23 mouse cellular contexts compared by ENCODE assay signal in the genomic region with DNA sequence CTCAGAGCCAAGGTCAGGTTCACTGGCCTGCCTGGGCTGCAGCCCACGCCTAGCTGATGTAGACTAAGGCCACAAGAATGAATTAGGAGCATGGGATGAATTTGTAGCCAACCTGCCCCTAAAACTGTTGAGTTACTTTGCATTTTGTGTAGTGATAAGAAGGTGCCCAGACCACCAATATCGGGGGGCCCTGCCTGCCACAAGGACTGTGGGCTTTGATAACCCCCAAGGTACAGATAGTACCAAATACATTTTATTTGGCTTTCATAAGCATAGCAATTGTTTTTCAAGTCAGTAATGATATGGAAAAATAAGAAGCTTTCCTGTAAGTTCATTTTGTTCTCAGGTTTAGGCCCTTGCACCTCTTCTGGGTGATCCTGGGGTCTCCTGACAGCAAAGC. TPM values are rescaled to one million over a fixed set of nuclear protein-coding genes. Genes with fewer than 3 reads are reported as not detected.
DNase-seq lines count a peak whose midpoint lies in the region; ATAC-seq and TF ChIP-seq lines count a peak whose summit lies in the region.
"Had no signal": no experiment of that assay in that cellular context is flagged by ENCODE, and none has a peak within 500 bp of the region (broad histone marks: within the 10 kb centered on the region; RNA-seq: fewer than 3 reads in every experiment).

No protein-coding gene starts in this region.

- H3K27ac ChIP-seq in gastrocnemius, adult 2 months, result peak overlapping the region; percentile 74
- H3K27ac ChIP-seq in embryonic facial prominence, embryonic 12.5 days, result no peak overlapping the region
- peak overlapping the region; percentile 15 for H3K27ac ChIP-seq in liver, embryonic 14.5 days
- H3K27ac ChIP-seq: hindbrain, embryonic 14.5 days; limb, embryonic 12.5 days; lung, embryonic 15.5 days; macrophage; midbrain, embryonic 12.5 days; neural tube, embryonic 12.5 days had no signal

- H3K4me3 ChIP-seq in gastrocnemius, adult 2 months, result peak overlapping the region; percentile 9; the same call in 1 of the 2 replicates
- peak overlapping the region; percentile 50; the same call in 1 of the 2 replicates for H3K4me3 ChIP-seq in G1E (ENCODE audit: low read depth, low read length)
- H3K4me3 ChIP-seq in embryonic facial prominence, embryonic 12.5 days, result no peak overlapping the region
- no peak overlapping the region for H3K4me3 ChIP-seq in liver, embryonic 14.5 days (ENCODE audit: insufficient read depth in 1 of 2, low read depth in 2 of 2, low read length in 2 of 2)
- H3K4me3 ChIP-seq: limb, embryonic 12.5 days; lung, embryonic 15.5 days; midbrain, embryonic 12.5 days; neural tube, embryonic 12.5 days had no signal

- H3K4me2 ChIP-seq in embryonic facial prominence, embryonic 12.5 days (replicated peaks), result no peak overlapping the region
- peak overlapping the region; percentile 0 for H3K4me2 ChIP-seq in liver, embryonic 14.5 days (ENCODE audit: low read depth)
- H3K4me2 ChIP-seq: hindbrain, embryonic 14.5 days; limb, embryonic 12.5 days; lung, embryonic 15.5 days; midbrain, embryonic 12.5 days; neural tube, embryonic 12.5 days had no signal

- DNase-seq in gastrocnemius, adult 2 months, result no peak
- DNase-seq in gastrocnemius, postnatal 25 days, result no peak
- peak; percentile 24 for DNase-seq in G1E (ENCODE audit: low spot score)
- no peak for DNase-seq in liver, embryonic 14.5 days (ENCODE audit: low read depth in 3 of 3, low spot score in 3 of 3)
- no peak for DNase-seq in left cerebral cortex, postnatal 25 days (ENCODE audit: low spot score in 2 of 2)
- no peak for DNase-seq in ovary, postnatal 10 days (ENCODE audit: low spot score)
- no peak for DNase-seq in kidney, postnatal 10 days
- DNase-seq: adrenal gland, postnatal 36 days; cerebellum, adult 8-10 months; forebrain, postnatal 0 days; heart, postnatal 10 days; kidney, postnatal 4 days; layer of hippocampus, adult 9-11 months; right cerebral cortex, postnatal 25 days; thymus, adult 2 months had no signal

- H3K27me3 ChIP-seq in G1E (ENCODE audit: insufficient read depth, low read length), result no peaks in the 10 kb centered on the region; the same call in 1 of the 2 replicates
- no peaks in the 10 kb centered on the region for H3K27me3 ChIP-seq in embryonic facial prominence, embryonic 12.5 days
- H3K27me3 ChIP-seq in liver, embryonic 14.5 days (ENCODE audit: control insufficient read depth, insufficient read depth, low read length), result no peaks in the 10 kb centered on the region
- H3K27me3 ChIP-seq: limb, embryonic 12.5 days; lung, embryonic 15.5 days; midbrain, embryonic 12.5 days; neural tube, embryonic 12.5 days had no signal

- 0 out of 2 replicates have a peak overlapping the region, but pooled peaks have one; percentile 1 for H3K9ac ChIP-seq in embryonic facial prominence, embryonic 12.5 days
- H3K9ac ChIP-seq in liver, embryonic 14.5 days (replicated peaks), result no peak overlapping the region
- H3K9ac ChIP-seq: forebrain, postnatal 0 days; hindbrain, embryonic 14.5 days; limb, embryonic 12.5 days; lung, embryonic 15.5 days; midbrain, embryonic 12.5 days; neural tube, embryonic 12.5 days had no signal

- TF ChIP-seq EP300 in liver, embryonic 14.5 days (IDR thresholded peaks at IDR 0.05; ENCODE audit: low read depth), result peak; percentile 75

- peaks cover 75% of the 10 kb centered on the region for H3K4me1 ChIP-seq in G1E (ENCODE audit: insufficient read depth, low read depth, low read length)
- peaks cover 27% of the 10 kb centered on the region for H3K4me1 ChIP-seq in embryonic facial prominence, embryonic 12.5 days
- peaks cover 11 to 45% of the 10 kb centered on the region in 2 experiments for H3K4me1 ChIP-seq in liver, embryonic 14.5 days (replicated peaks; ENCODE audit: control insufficient read depth in 2 of 2, insufficient read depth in 2 of 2, low read length in 1 of 2)

- no peaks in the 10 kb centered on the region for H3K9me3 ChIP-seq in G1E (replicated peaks)
- no peaks in the 10 kb centered on the region for H3K9me3 ChIP-seq in embryonic facial prominence, embryonic 12.5 days
- no peaks in the 10 kb centered on the region for H3K9me3 ChIP-seq in liver, embryonic 14.5 days (ENCODE audit: control insufficient read depth, low read length)
- H3K9me3 ChIP-seq: limb, embryonic 12.5 days; lung, embryonic 15.5 days; midbrain, embryonic 12.5 days; neural tube, embryonic 12.5 days had no signal

- intact Hi-C loops in gastrocnemius, adult 2 months (cut with DNase I), result no loop called here
- intact Hi-C loops in left cerebral cortex, postnatal 25 days (cut with DNase I), result no loop called here

- 97% methylated on average over 2 of the region's 2 CpGs for WGBS in embryonic facial prominence, embryonic 12.5 days
- 14% methylated on average over 2 of the region's 2 CpGs for WGBS in liver, embryonic 14.5 days (ENCODE audit: insufficient replicate concordance)

- no peak for TF ChIP-seq CTCF in gastrocnemius, adult 2 months (IDR thresholded peaks at IDR 0.05)
- TF ChIP-seq CTCF in G1E (IDR thresholded peaks at IDR 0.05; ENCODE audit: low read depth, low read length), result no peak
- TF ChIP-seq CTCF in liver, embryonic 14.5 days (IDR thresholded peaks at IDR 0.05; ENCODE audit: low read depth), result no peak

- peaks cover 35% of the 10 kb centered on the region for H3K36me3 ChIP-seq in G1E (replicated peaks)
- no peaks in the 10 kb centered on the region for H3K36me3 ChIP-seq in embryonic facial prominence, embryonic 12.5 days
- H3K36me3 ChIP-seq in liver, embryonic 14.5 days (replicated peaks; ENCODE audit: control insufficient read depth, insufficient read depth, low read depth), result no peaks in the 10 kb centered on the region
- H3K36me3 ChIP-seq: limb, embryonic 12.5 days; midbrain, embryonic 12.5 days; neural tube, embryonic 12.5 days had no signal

- no peak for ATAC-seq in G1E (ENCODE audit: extremely low read depth, insufficient number of reproducible peaks, low FRiP score, poor library complexity, severe bottlenecking)
- no peak for ATAC-seq in embryonic facial prominence, embryonic 12.5 days (ENCODE audit: insufficient number of reproducible peaks, insufficient read depth, low FRiP score, low TSS enrichment)
- peak; percentile 67; the same call in 1 of the 2 replicates for ATAC-seq in liver, embryonic 14.5 days (ENCODE audit: insufficient read depth)
- ATAC-seq: forebrain, postnatal 0 days had no signal

RNA-seq across cellular contexts. Expression of a gene that starts 12.5 kb away (rescaled TPM):
- 10 to 100 TPM; 26.5 to 38.8 TPM for total RNA-seq in gastrocnemius, adult 2 months (2021)
- 10 to 100 TPM; 28.0 to 30.7 TPM for total RNA-seq in gastrocnemius, postnatal 25 days (2021)
- total RNA-seq in G1E (2014; fragmentation: Nextera tagmentation) (4.4 and 6.4 TPM in 2 replicates), G1E (2017) (0.76 and 0.93 TPM in 2 replicates)
- polyA plus RNA-seq in G1E (2012), result 5.3 and 6.3 TPM in 2 replicates
- polyA plus RNA-seq in embryonic facial prominence, embryonic 12.5 days (2016; fragmentation: Nextera tagmentation; extraction: Ambion mirVana), result 32.1 and 36.4 TPM in 2 replicates
- 15.4 and 17.6 TPM in 2 replicates for polyA plus RNA-seq in liver, embryonic 14.5 days (2012; rRNA removed)
- polyA plus RNA-seq in liver, embryonic 14.5 days (2014; fragmentation: Nextera tagmentation; extraction: Ambion mirVana), result 13.9 and 16.5 TPM in 2 replicates
- 10 to 100 TPM; 21.9 to 25.0 TPM for total RNA-seq in left cerebral cortex, postnatal 25 days (2021)

RNA-seq across cellular contexts. Expression of a gene that starts 37.3 kb away (rescaled TPM):
- total RNA-seq in gastrocnemius, adult 2 months (2021), result 1,000 to 10,000 TPM; 1,555 to 1,869 TPM
- total RNA-seq in gastrocnemius, postnatal 25 days (2021), result 1,000 to 10,000 TPM; 1,680 to 2,125 TPM
- total RNA-seq in G1E (2014; fragmentation: Nextera tagmentation) (not detected in 2 replicates), G1E (2017) (0.44 and 0.58 TPM in 2 replicates)
- polyA plus RNA-seq in G1E (2012), result 0.42 and 0.56 TPM in 2 replicates
- polyA plus RNA-seq in embryonic facial prominence, embryonic 12.5 days (2016; fragmentation: Nextera tagmentation; extraction: Ambion mirVana), result 19.4 and 24.1 TPM in 2 replicates
- polyA plus RNA-seq in liver, embryonic 14.5 days (2012; rRNA removed), result 0.34 and 0.37 TPM in 2 replicates
- 0.44 and 0.59 TPM in 2 replicates for polyA plus RNA-seq in liver, embryonic 14.5 days (2014; fragmentation: Nextera tagmentation; extraction: Ambion mirVana)
- total RNA-seq in left cerebral cortex, postnatal 25 days (2021), result 100 to 1,000 TPM; 157 to 159 TPM
- total RNA-seq: monocyte, adult 5-6 weeks had no signal

RNA-seq across cellular contexts. Expression of a gene that starts 45.1 kb away (rescaled TPM):
- total RNA-seq in gastrocnemius, adult 2 months (2021), result 1 to 10 TPM; 5.9 to 6.9 TPM
- 1 to 10 TPM; 3.9 to 4.7 TPM for total RNA-seq in gastrocnemius, postnatal 25 days (2021)
- total RNA-seq in G1E (2014; fragmentation: Nextera tagmentation) (14.7 and 22.9 TPM in 2 replicates), G1E (2017) (12.8 and 13.6 TPM in 2 replicates)
- polyA plus RNA-seq in G1E (2012), result 81.4 and 145 TPM in 2 replicates
- 31.1 and 32.3 TPM in 2 replicates for polyA plus RNA-seq in embryonic facial prominence, embryonic 12.5 days (2016; fragmentation: Nextera tagmentation; extraction: Ambion mirVana)
- polyA plus RNA-seq in liver, embryonic 14.5 days (2012; rRNA removed), result 45.3 and 51.0 TPM in 2 replicates
- 21.6 and 25.7 TPM in 2 replicates for polyA plus RNA-seq in liver, embryonic 14.5 days (2014; fragmentation: Nextera tagmentation; extraction: Ambion mirVana)
- total RNA-seq in left cerebral cortex, postnatal 25 days (2021), result 1 to 10 TPM; 7.1 to 9.4 TPM

RNA-seq across cellular contexts. Expression of a gene that starts 54.0 kb away (rescaled TPM):
- 10 to 100 TPM; 20.2 to 22.0 TPM for total RNA-seq in gastrocnemius, adult 2 months (2021)
- total RNA-seq in gastrocnemius, postnatal 25 days (2021), result 10 to 100 TPM; 17.2 to 20.0 TPM
- total RNA-seq in G1E (2014; fragmentation: Nextera tagmentation), result 68.7 and 71.2 TPM in 2 replicates
- total RNA-seq in G1E (2017), result 31.7 and 32.5 TPM in 2 replicates
- 105 and 129 TPM in 2 replicates for polyA plus RNA-seq in G1E (2012)
- 121 and 126 TPM in 2 replicates for polyA plus RNA-seq in embryonic facial prominence, embryonic 12.5 days (2016; fragmentation: Nextera tagmentation; extraction: Ambion mirVana)
- polyA plus RNA-seq in liver, embryonic 14.5 days (2012; rRNA removed), result 53.9 and 60.7 TPM in 2 replicates
- 36.5 and 42.0 TPM in 2 replicates for polyA plus RNA-seq in liver, embryonic 14.5 days (2014; fragmentation: Nextera tagmentation; extraction: Ambion mirVana)
- 100 to 1,000 TPM; 114 to 118 TPM for total RNA-seq in left cerebral cortex, postnatal 25 days (2021)

RNA-seq across cellular contexts. Expression of a gene that starts 59.4 kb away (rescaled TPM):
- total RNA-seq in gastrocnemius, adult 2 months (2021), result 10 to 100 TPM; 46.8 to 56.5 TPM
- 10 to 100 TPM; 37.3 to 42.6 TPM for total RNA-seq in gastrocnemius, postnatal 25 days (2021)
- total RNA-seq in G1E (2014; fragmentation: Nextera tagmentation) (18.3 and 20.2 TPM in 2 replicates), G1E (2017) (16.8 and 19.8 TPM in 2 replicates)
- polyA plus RNA-seq in G1E (2012), result 36.6 and 39.2 TPM in 2 replicates
- 26.4 and 28.1 TPM in 2 replicates for polyA plus RNA-seq in embryonic facial prominence, embryonic 12.5 days (2016; fragmentation: Nextera tagmentation; extraction: Ambion mirVana)
- polyA plus RNA-seq in liver, embryonic 14.5 days (2012; rRNA removed), result 9.9 and 14.3 TPM in 2 replicates
- 3.2 and 4.4 TPM in 2 replicates for polyA plus RNA-seq in liver, embryonic 14.5 days (2014; fragmentation: Nextera tagmentation; extraction: Ambion mirVana)
- 100 to 1,000 TPM; 112 to 117 TPM for total RNA-seq in left cerebral cortex, postnatal 25 days (2021)

Comparison
In these comparisons a context has a peak if more than half of its experiments do, and no peak if none do; other contexts are left out.
1. H3K4me3 ChIP-seq: peak in gastrocnemius, adult 2 months (single experiment) and G1E (single experiment); none in embryonic facial prominence, embryonic 12.5 days (single experiment) and liver, embryonic 14.5 days (0 of 2).
2. RNA of a gene that starts 37.3 kb away (total RNA-seq): 1,680 to 2,125 TPM in gastrocnemius, postnatal 25 days, 1,555 to 1,869 TPM in gastrocnemius, adult 2 months and 157 to 159 TPM in left cerebral cortex, postnatal 25 days; 0.44 to 0.58 TPM in G1E; every median in the first group is over 10 times any median in the second.